Mouse (Mus musculus) CH12.LX (cell line): ENCODE measurements around the gene Prkar1a. TPM values are rescaled to one million over a fixed set of nuclear protein-coding genes. Genes with fewer than 3 reads are reported as not detected.
A peak's percentile ranks its signal among the peaks of the same experiment; 100 is the strongest.

Experiments used
- DNase-seq: peaks from one replicate; pipeline ENCODE4 v3.0.0-alpha.2; 2013; ENCODE audit errors: extremely low read depth
- H3K27ac ChIP-seq: 2 replicates; pipeline ENCODE4 v1.5.1; 2012; ENCODE audit warnings: low read depth, mild to moderate bottlenecking, control low read depth, moderate library complexity; ENCODE audit not compliant: insufficient read depth
- H3K27me3 ChIP-seq: replicated peaks from 2 replicates; pipeline ENCODE3; 2012; ENCODE audit warnings: inconsistent platforms
- H3K36me3 ChIP-seq, 2 experiments: replicated peaks in 1 of 2; 2 replicates each; pipeline versions ENCODE3 to v1.6.1; 2012; ENCODE audit warnings: inconsistent platforms in 1 of 2, low read length in 1 of 2, mild to moderate bottlenecking in 1 of 2, mixed read lengths in 1 of 2, moderate library complexity in 1 of 2; ENCODE audit not compliant: control insufficient read depth in 1 of 2, insufficient read depth in 1 of 2
- H3K4me1 ChIP-seq, 2 experiments: 2 replicates each; pipeline ENCODE4 v1.6.1; 2012; ENCODE audit warnings: inconsistent platforms in 1 of 2, moderate library complexity in 1 of 2; ENCODE audit not compliant: insufficient read depth in 2 of 2, control insufficient read depth in 1 of 2
- H3K4me2 ChIP-seq: 2 replicates; pipeline ENCODE4 v1.6.1; 2012; ENCODE audit warnings: low read depth, mild to moderate bottlenecking, control low read depth; ENCODE audit not compliant: poor library complexity, insufficient read depth, severe bottlenecking
- H3K4me3 ChIP-seq, 3 experiments: fragments of 150-350 bp in 1 of 3; sonication (generic) in 1 of 3; replicated peaks in 1 of 3; 2 replicates each; pipeline versions ENCODE3 to v1.5.1; 2011 to 2012; ENCODE audit warnings: low read depth in 2 of 3, low read length in 2 of 3, mild to moderate bottlenecking in 2 of 3, moderate library complexity in 2 of 3, control low read depth in 1 of 3, improper control_type of control experiment in 1 of 3, inconsistent platforms in 1 of 3, mixed read lengths in 1 of 3; ENCODE audit not compliant: poor library complexity in 1 of 3
- H3K79me2 ChIP-seq: replicated peaks from 2 replicates; pipeline ENCODE4 v1.6.1; 2012; ENCODE audit warnings: mild to moderate bottlenecking, moderate library complexity; ENCODE audit not compliant: control insufficient read depth, poor library complexity, insufficient read depth, severe bottlenecking; ENCODE audit errors: extremely low read depth
- H3K9ac ChIP-seq: 2 replicates; pipeline ENCODE4 v1.6.1; 2012; ENCODE audit warnings: low read depth, mild to moderate bottlenecking, control low read depth, moderate library complexity; ENCODE audit not compliant: insufficient read depth
- H3K9me3 ChIP-seq: replicated peaks from 2 replicates; pipeline ENCODE3; 2012; ENCODE audit warnings: low read length, inconsistent platforms, mixed read lengths
- CHD2 ChIP-seq: IDR thresholded peaks from 2 replicates; pipeline ENCODE4 v1.6.1; 2011; ENCODE audit warnings: low read length, improper control_type of control experiment
- CTCF ChIP-seq, 2 experiments: IDR thresholded peaks in 1 of 2; conservative IDR thresholded peaks in 1 of 2; 2 replicates each; pipeline ENCODE4 v1.5.1; 2011 to 2012; ENCODE audit warnings: low read depth in 2 of 2, low read length in 2 of 2, improper control_type of control experiment in 1 of 2, inconsistent platforms in 1 of 2, mild to moderate bottlenecking in 1 of 2, moderate library complexity in 1 of 2
- ELF1 ChIP-seq: IDR thresholded peaks from 2 replicates; pipeline ENCODE4 v1.6.1; 2014; ENCODE audit warnings: low read depth, mild to moderate bottlenecking, inconsistent platforms, low read length, improper control_type of control experiment
- EP300 ChIP-seq: IDR thresholded peaks from 2 replicates; pipeline ENCODE4 v1.6.1; 2011; ENCODE audit warnings: low read length, improper control_type of control experiment
- IRF4 ChIP-seq: IDR thresholded peaks from 2 replicates; pipeline ENCODE4 v1.6.1; 2014; ENCODE audit warnings: low read depth, mild to moderate bottlenecking, inconsistent platforms, low read length, improper control_type of control experiment
- MAFK ChIP-seq: IDR thresholded peaks from 2 replicates; pipeline ENCODE4 v1.6.1; 2011; ENCODE audit warnings: low read length, improper control_type of control experiment; ENCODE audit not compliant: insufficient replicate concordance
- MAX ChIP-seq: IDR thresholded peaks from 2 replicates; pipeline ENCODE4 v1.6.1; 2011; ENCODE audit warnings: low read length, improper control_type of control experiment
- MAZ ChIP-seq: IDR thresholded peaks from 2 replicates; pipeline ENCODE4 v1.6.1; 2012; ENCODE audit warnings: low read depth, mild to moderate bottlenecking, inconsistent platforms, low read length, improper control_type of control experiment, moderate library complexity
- MXI1 ChIP-seq: IDR thresholded peaks from 2 replicates; pipeline ENCODE4 v1.6.1; 2011; ENCODE audit warnings: mild to moderate bottlenecking, low read depth, low read length, improper control_type of control experiment
- NRF1 ChIP-seq: IDR thresholded peaks from 2 replicates; pipeline ENCODE4 v1.6.1; 2014; ENCODE audit warnings: low read depth, mild to moderate bottlenecking, inconsistent platforms, low read length, improper control_type of control experiment, moderate library complexity
- PAX5 ChIP-seq: IDR thresholded peaks from 2 replicates; pipeline ENCODE4 v1.6.1; 2012; ENCODE audit warnings: low read length, inconsistent platforms, mixed read lengths
- RAD21 ChIP-seq: IDR thresholded peaks from 2 replicates; pipeline ENCODE4 v1.6.1; 2011; ENCODE audit warnings: low read depth, mild to moderate bottlenecking, low read length, improper control_type of control experiment, moderate library complexity
- RCOR1 ChIP-seq: conservative IDR thresholded peaks from 2 replicates; pipeline ENCODE4 v1.6.1; 2012; ENCODE audit warnings: low read depth, mild to moderate bottlenecking, inconsistent platforms, low read length, improper control_type of control experiment
- SMC3 ChIP-seq: IDR thresholded peaks from 2 replicates; pipeline ENCODE4 v1.6.1; 2011; ENCODE audit warnings: low read depth, low read length, improper control_type of control experiment
- TCF12 ChIP-seq: IDR thresholded peaks from 2 replicates; pipeline ENCODE4 v1.6.1; 2014; ENCODE audit warnings: low read depth, mild to moderate bottlenecking, inconsistent platforms, low read length, improper control_type of control experiment
- UBTF ChIP-seq: IDR thresholded peaks from 2 replicates; pipeline ENCODE4 v1.6.1; 2012; ENCODE audit warnings: low read depth, mild to moderate bottlenecking, inconsistent platforms, low read length, improper control_type of control experiment, moderate library complexity
- ZMIZ1 ChIP-seq: IDR thresholded peaks from 2 replicates; pipeline ENCODE4 v1.6.1; 2012; ENCODE audit warnings: low read depth, mild to moderate bottlenecking, inconsistent platforms, low read length, improper control_type of control experiment
- dilution Hi-C: fragments of 300-500 bp; cut with MboI; formaldehyde crosslinking; loops from 2 replicates; pipeline ENCODE4 v1.14.3; 2020; ENCODE audit warnings: low sequenced_read_pairs; ENCODE audit not compliant: extremely low pct_unique_long_range_greater_than_20kb, extremely low pct_ligation_motif_present
- in situ Hi-C: fragments of 300-500 bp; cut with MboI; formaldehyde crosslinking; loops from 3 replicates; pipeline ENCODE4 v1.14.3; 2019; ENCODE audit warnings: low sequenced_read_pairs, low pct_ligation_motif_present, low pct_unique_long_range_greater_than_20kb, mixed read lengths
- polyA plus RNA-seq: library from polyadenylated mRNA; unstranded; fragments of >175 nt; gene quantifications from 2 replicates; pipeline ENCODE4 v1.2.1, GENCODE M21; 2012; ENCODE audit warnings: low read depth; ENCODE audit not compliant: insufficient read length
- total RNA-seq, 2 experiments: library from RNA; depleted of rRNA; stranded (reverse); fragments of 300-350 nt in 1 of 2; fragments of >200 nt in 1 of 2; gene quantifications; 2 replicates each; pipeline ENCODE4 v1.2.3; 2012 to 2014

The Prkar1a gene
- total and polyA plus RNA-seq, 3 experiments, result 93.1 to 220 (median 111) TPM

DNA sequence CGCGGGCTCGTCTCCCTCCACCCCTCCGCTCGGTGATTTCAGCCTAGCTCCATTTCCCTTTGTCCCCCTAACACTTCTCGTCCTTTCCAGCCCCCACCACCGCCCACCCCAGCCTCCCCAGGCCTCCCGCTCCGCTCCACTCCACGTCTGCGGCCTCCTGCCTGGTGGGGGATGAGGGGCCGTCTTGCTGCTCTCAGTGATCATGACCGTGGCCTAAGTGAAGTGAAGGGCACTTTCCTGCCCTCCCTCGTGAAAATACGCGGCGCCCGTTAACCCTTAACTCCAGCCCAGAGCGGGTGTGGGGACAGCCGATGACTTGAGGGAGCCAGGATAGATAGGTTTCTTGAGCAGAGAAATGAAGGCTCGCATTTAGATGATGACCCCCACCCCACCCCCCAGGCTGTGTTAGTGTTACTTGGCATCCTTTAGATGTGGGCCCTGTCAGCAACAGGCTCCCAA lies 2.4 kb downstream of the Prkar1a start:
- Histone ChIP-seq H3K4me2 (peak overlapping the region; percentile 93), H3K9me3 (no peaks in the 10 kb centered on the region), H3K4me1 (peaks cover 14 to 46% of the 10 kb centered on the region in 2 experiments), H3K36me3 (peaks cover 27 to 37% of the 10 kb centered on the region in 2 experiments), H3K79me2 (peaks cover 50% of the 10 kb centered on the region), H3K4me3 (peak overlapping the region; percentile 78 to 92 (median 82)), H3K27ac (0 out of 2 replicates have a peak overlapping the region, but pooled peaks have one; percentile 5), H3K9ac (peak overlapping the region; percentile 97), H3K27me3 (peaks cover 4% of the 10 kb centered on the region)
- DNase-seq, result no peak
- no peak for TF ChIP-seq MAFK
- in situ Hi-C loops, result no loop called here
- dilution Hi-C loops, result no loop called here

DNA sequence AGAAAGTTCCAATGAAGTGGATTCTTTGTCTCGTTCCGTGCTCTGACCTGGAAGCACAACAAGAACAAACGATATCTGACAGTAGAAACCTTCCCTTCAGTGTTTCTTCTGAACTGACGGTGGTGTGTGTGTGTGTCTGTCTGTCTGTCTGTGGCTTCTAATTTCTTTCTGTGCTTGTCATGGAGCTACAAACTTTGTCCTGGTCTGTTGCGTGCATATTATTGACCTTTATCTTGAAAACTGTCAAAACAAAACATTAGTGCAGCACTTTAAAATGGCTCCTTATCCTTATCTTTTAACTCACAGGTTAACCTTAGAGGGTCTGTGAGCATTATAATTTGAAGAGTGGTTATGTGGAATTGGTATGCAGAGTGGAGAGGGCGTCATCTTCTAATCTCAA lies 3.3 kb downstream of the Prkar1a start:
- Histone ChIP-seq H3K79me2 (peaks cover 58% of the 10 kb centered on the region), H3K36me3 (peaks cover 33 to 46% of the 10 kb centered on the region in 2 experiments), H3K27ac (no peak overlapping the region), H3K4me2 (peak overlapping the region; percentile 93), H3K27me3 (no peaks in the 10 kb centered on the region), H3K4me3 (peak overlapping the region; percentile 78 to 92 (median 82)), H3K9me3 (no peaks in the 10 kb centered on the region), H3K4me1 (peaks cover 14 to 48% of the 10 kb centered on the region in 2 experiments), H3K9ac (peak overlapping the region; percentile 97)
- no peak for TF ChIP-seq NRF1
- no peak for TF ChIP-seq MXI1
- no peak for TF ChIP-seq ZMIZ1
- DNase-seq, result no peak
- in situ Hi-C loops (no loop called here), dilution Hi-C loops (no loop called here)

DNA sequence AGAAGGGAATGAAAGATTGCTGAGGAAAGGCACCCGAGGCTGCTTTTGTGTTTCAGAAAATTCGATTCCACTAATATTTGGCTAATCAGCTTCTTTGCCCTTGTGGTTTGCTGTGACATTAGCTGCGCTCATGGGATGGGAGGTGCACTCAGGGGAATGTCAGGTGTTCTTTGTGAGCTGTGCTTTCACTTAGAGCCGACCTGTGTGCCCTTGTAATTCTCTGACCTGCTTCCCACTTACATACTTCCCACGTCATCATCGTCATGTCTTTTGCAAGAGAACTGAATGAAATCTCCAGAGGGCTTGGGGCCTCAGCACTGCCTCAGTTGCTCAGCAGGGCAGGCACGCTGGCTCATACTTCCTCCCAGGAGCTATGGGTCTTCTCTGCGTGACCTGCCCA lies 4.0 kb downstream of the Prkar1a start:
- Histone ChIP-seq H3K4me2 (no peak overlapping the region; the same call in 1 of the 2 replicates), H3K4me3 (no peak overlapping the region), H3K9ac (no peak overlapping the region; the same call in 1 of the 2 replicates), H3K4me1 (peaks cover 14 to 48% of the 10 kb centered on the region in 2 experiments), H3K79me2 (peaks cover 63% of the 10 kb centered on the region), H3K27me3 (no peaks in the 10 kb centered on the region), H3K9me3 (no peaks in the 10 kb centered on the region), H3K27ac (no peak overlapping the region), H3K36me3 (peaks cover 33 to 46% of the 10 kb centered on the region in 2 experiments)
- TF ChIP-seq MAX (no peak), EP300 (no peak), UBTF (no peak), PAX5 (no peak), CHD2 (no peak), RAD21 (no peak), IRF4 (no peak), NRF1 (no peak), ELF1 (no peak), CTCF (conservative IDR thresholded peaks at IDR 0.05 in 1 of 2, IDR thresholded peaks at IDR 0.05 in 1 of 2; ENCODE audit: low read depth in 2 of 2, low read length in 2 of 2) (no peak), MAZ (no peak), TCF12 (no peak), MAFK (no peak), RCOR1 (no peak), SMC3 (no peak)
- dilution Hi-C loops, result no loop called here
- in situ Hi-C loops, result no loop called here
- DNase-seq, result no peak
